Mouse (Mus musculus) liver, embryonic 15.5 days (tissue): ENCODE results near the gene Pknox1. TPM values are rescaled to one million over a fixed set of nuclear protein-coding genes. Genes with fewer than 3 reads are reported as not detected.
A peak's percentile ranks its signal among the peaks of the same experiment; 100 is the strongest.

ENCODE experiments used
- ATAC-seq: fragments of 200-750 bp; cut with Nextera tagmentation; 2 replicates; pipeline ENCODE4 v1.8.0; 2017; ENCODE audit warnings: moderate number of reproducible peaks, mild to moderate bottlenecking, moderate library complexity; ENCODE audit not compliant: insufficient read depth
- H3K27ac ChIP-seq: fragments of 300-500 bp; sonication (generic); replicated peaks from 2 replicates; pipeline ENCODE4 v1.5.1; 2015; ENCODE audit warnings: mild to moderate bottlenecking, inconsistent platforms
- H3K27me3 ChIP-seq: fragments of 300-500 bp; sonication (generic); 2 replicates; pipeline ENCODE4 v1.6.1; 2015; ENCODE audit warnings: mild to moderate bottlenecking, inconsistent platforms
- H3K36me3 ChIP-seq: fragments of 300-500 bp; sonication (generic); replicated peaks from 2 replicates; pipeline ENCODE4 v1.6.1; 2015; ENCODE audit warnings: moderate library complexity, mild to moderate bottlenecking, inconsistent platforms
- H3K4me1 ChIP-seq: fragments of 300-500 bp; sonication (generic); replicated peaks from 2 replicates; pipeline ENCODE4 v1.6.1; 2015; ENCODE audit warnings: inconsistent platforms
- H3K4me2 ChIP-seq: fragments of 300-500 bp; sonication (generic); 2 replicates; pipeline ENCODE4 v1.6.1; 2015; ENCODE audit warnings: moderate library complexity, mild to moderate bottlenecking, inconsistent platforms
- H3K4me3 ChIP-seq: fragments of 300-500 bp; sonication (generic); replicated peaks from 2 replicates; pipeline ENCODE4 v1.5.1; 2015; ENCODE audit warnings: mild to moderate bottlenecking, inconsistent platforms
- H3K9ac ChIP-seq: fragments of 300-500 bp; sonication (generic); 2 replicates; pipeline ENCODE4 v1.6.1; 2015; ENCODE audit warnings: moderate library complexity, mild to moderate bottlenecking, inconsistent platforms
- H3K9me3 ChIP-seq: fragments of 300-500 bp; sonication (generic); replicated peaks from 2 replicates; pipeline ENCODE4 v1.6.1; 2016; ENCODE audit warnings: inconsistent platforms
- WGBS: fragments of 180-500 bp; shearing (Covaris S2); methylation state at CpG from one replicate; pipeline ENCODE4 v1.1.7; 2015; ENCODE audit warnings: mixed read lengths; ENCODE audit not compliant: insufficient replicate concordance; 5-methylcytosine and 5-hydroxymethylcytosine counted together
- microRNA-seq: library from miRNA; unstranded; fragments of <30 nt; microRNA quantifications from one replicate; pipeline ENCODE4, GENCODE M21; 2016
- polyA plus RNA-seq: library from polyadenylated mRNA; unstranded; fragments of >200 nt; fragmentation: Nextera tagmentation; extraction: Ambion mirVana; gene quantifications from 2 replicates; pipeline ENCODE4 v1.2.1, GENCODE M21; 2015

The Pknox1 gene
- polyA plus RNA-seq, 1 experiment from 2014 or later = 10.1 TPM

GRCm38 (mm10) chr17:31655366-31655765 is 90.8 kb downstream of the Pknox1 start:
- Histone ChIP-seq H3K9ac (no peak overlapping the region), H3K27ac (peak overlapping the region; percentile 49; the same call in 1 of the 2 replicates), H3K4me3 (no peak overlapping the region), H3K9me3 (no peaks in the 10 kb centered on the region), H3K27me3 (no peaks in the 10 kb centered on the region), H3K4me1 (peaks cover 58% of the 10 kb centered on the region), H3K4me2 (peak overlapping the region; percentile 18; the same call in 1 of the 2 replicates), H3K36me3 (peaks cover 67% of the 10 kb centered on the region)
- ATAC-seq = no peak
- 70% methylated on average over 4 of the region's 4 CpGs for WGBS

GRCm38 (mm10) chr17:31656682-31657081 is 92.1 kb downstream of the Pknox1 start:
- 81% methylated on average over 5 of the region's 5 CpGs for WGBS
- peak overlapping the region; percentile 93 for H3K4me2 ChIP-seq
- peaks cover 58% of the 10 kb centered on the region for H3K4me1 ChIP-seq
- H3K27ac ChIP-seq = 0 out of 2 replicates have a peak overlapping the region, but pooled peaks have one; percentile 85
- H3K9ac ChIP-seq = no peak overlapping the region
- H3K36me3 ChIP-seq = peaks cover 54% of the 10 kb centered on the region
- H3K27me3 ChIP-seq = no peaks in the 10 kb centered on the region
- no peak for ATAC-seq
- no peaks in the 10 kb centered on the region for H3K9me3 ChIP-seq
- peak overlapping the region; percentile 89; the same call in 1 of the 2 replicates for H3K4me3 ChIP-seq

Small RNAs within 50 kb of the gene (microRNA-seq; reads per million reads assigned to microRNA genes)
- not detected for gene Gm24970

Other genes starting within 250 kb of the Pknox1 start
- 3.2 TPM in 2 replicates for gene Pde9a, start 178.5 kb upstream of the Pknox1 start, polyA plus RNA-seq
- 21.4 and 23.8 TPM in 2 replicates for gene Wdr4, start 44.8 kb upstream of the Pknox1 start, polyA plus RNA-seq
- gene Ndufv3, start 44.6 kb upstream of the Pknox1 start, polyA plus RNA-seq = 160 TPM in 2 replicates
- gene Cbs, start 72.5 kb downstream of the Pknox1 start, polyA plus RNA-seq = 35.7 and 50.7 TPM in 2 replicates
- 138 and 139 TPM in 2 replicates for gene U2af1, start 94.2 kb downstream of the Pknox1 start, polyA plus RNA-seq
- gene Cryaa, start 113.1 kb downstream of the Pknox1 start, polyA plus RNA-seq = not detected in 2 replicates